Mouse (Mus musculus) liver, embryonic 14.5 days (tissue): Measurements from ENCODE around the gene Srxn1. TPM values are rescaled to one million over a fixed set of nuclear protein-coding genes. Genes with fewer than 3 reads are reported as not detected.

Experiments
- ATAC-seq: fragments of 200-750 bp; cut with Nextera tagmentation; 2 replicates; pipeline ENCODE4 v1.8.0; 2017; ENCODE audit warnings: moderate number of reproducible peaks, mild to moderate bottlenecking, moderate library complexity; ENCODE audit not compliant: insufficient read depth
- DNase-seq, 3 experiments: peaks; one replicate each; pipeline ENCODE4 v3.0.0-alpha.2; 2012 to 2013; ENCODE audit warnings: low read depth in 3 of 3, low spot score in 3 of 3
- H3K27ac ChIP-seq: fragments of 300-500 bp; sonication (generic); 2 replicates; pipeline ENCODE4 v1.5.1; 2014; ENCODE audit warnings: moderate library complexity, mild to moderate bottlenecking, control low read depth, inconsistent platforms
- H3K27me3 ChIP-seq: fragments of 300-500 bp; sonication (generic); 2 replicates; pipeline ENCODE4 v1.6.1; 2014; ENCODE audit warnings: mild to moderate bottlenecking, low read length, moderate library complexity; ENCODE audit not compliant: control insufficient read depth, insufficient read depth
- H3K36me3 ChIP-seq: fragments of 300-500 bp; sonication (generic); replicated peaks from 2 replicates; pipeline ENCODE4 v1.6.1; 2014; ENCODE audit warnings: low read depth; ENCODE audit not compliant: control insufficient read depth, insufficient read depth
- H3K4me1 ChIP-seq, 2 experiments: fragments of 200-500 bp in 1 of 2; fragments of 300-500 bp in 1 of 2; sonication (generic) in 1 of 2; replicated peaks; 2 replicates each; pipeline ENCODE4 v1.6.1; 2012 to 2014; ENCODE audit warnings: antibody characterized with exemption in 1 of 2, inconsistent platforms in 1 of 2, low read length in 1 of 2; ENCODE audit not compliant: control insufficient read depth in 2 of 2, insufficient read depth in 2 of 2
- H3K4me2 ChIP-seq: fragments of 300-500 bp; sonication (generic); 2 replicates; pipeline ENCODE4 v1.6.1; 2014; ENCODE audit warnings: low read depth, mild to moderate bottlenecking, control low read depth, moderate library complexity
- H3K4me3 ChIP-seq, 2 experiments: fragments of 200-500 bp in 1 of 2; fragments of 300-500 bp in 1 of 2; sonication (generic) in 1 of 2; 2 replicates each; pipeline ENCODE4 v1.5.1; 2012 to 2014; ENCODE audit warnings: low read depth in 2 of 2, low read length in 2 of 2, mild to moderate bottlenecking in 2 of 2, control low read depth in 1 of 2, inconsistent platforms in 1 of 2, moderate library complexity in 1 of 2; ENCODE audit not compliant: insufficient read depth in 1 of 2
- H3K9ac ChIP-seq: fragments of 300-500 bp; sonication (generic); replicated peaks from 2 replicates; pipeline ENCODE4 v1.6.1; 2014; ENCODE audit warnings: mild to moderate bottlenecking, control low read depth, moderate library complexity
- H3K9me3 ChIP-seq: fragments of 300-500 bp; sonication (generic); 2 replicates; pipeline ENCODE4 v1.6.1; 2016; ENCODE audit warnings: low read length, mixed read lengths; ENCODE audit not compliant: control insufficient read depth
- CTCF ChIP-seq: IDR thresholded peaks from 2 replicates; pipeline ENCODE4 v1.5.1; 2016; ENCODE audit warnings: antibody characterized with exemption, low read depth, control low read depth
- EP300 ChIP-seq: IDR thresholded peaks from 2 replicates; pipeline ENCODE4 v1.6.1; 2016; ENCODE audit warnings: antibody characterized with exemption, low read depth
- WGBS: fragments of 180-500 bp; shearing (Covaris S2); extraction: QIAGEN DNeasy Blood & Tissue Kit; methylation state at CpG from one replicate; pipeline ENCODE4 v1.1.7; 2014; ENCODE audit not compliant: insufficient replicate concordance; 5-methylcytosine and 5-hydroxymethylcytosine counted together
- polyA plus RNA-seq, 2 experiments: library from polyadenylated mRNA; depleted of rRNA in 1 of 2; stranded (reverse) in 1 of 2; unstranded in 1 of 2; fragments of >200 nt; fragmentation: Nextera tagmentation in 1 of 2; extraction: Ambion mirVana in 1 of 2; gene quantifications; 2 replicates each; pipeline versions ENCODE4 v1.2.1 to v1.2.3; 2012 to 2014

Gene Srxn1
- polyA plus RNA-seq, 2 experiments, result 10.6 to 13.3 TPM

GRCm38 (mm10) chr2:152140941-152141340 is 35.6 kb downstream of the Srxn1 start:
- no peak for TF ChIP-seq CTCF
- TF ChIP-seq EP300, result no peak
- H3K27ac ChIP-seq, result no peak overlapping the region
- no peaks in the 10 kb centered on the region for H3K9me3 ChIP-seq
- no peaks in the 10 kb centered on the region for H3K4me1 ChIP-seq
- no peak for DNase-seq
- no peak overlapping the region for H3K4me2 ChIP-seq
- ATAC-seq, result no peak
- peaks cover 45% of the 10 kb centered on the region for H3K27me3 ChIP-seq
- H3K4me3 ChIP-seq, result no peak overlapping the region
- 55% methylated on average over 11 of the region's 11 CpGs for WGBS
- no peaks in the 10 kb centered on the region for H3K36me3 ChIP-seq
- H3K9ac ChIP-seq, result no peak overlapping the region

GRCm38 (mm10) chr2:152141491-152141890 is 36.2 kb downstream of the Srxn1 start:
- Histone ChIP-seq H3K4me3 (no peak overlapping the region; a peak in 1 of 4 replicates), H3K4me1 (no peaks in the 10 kb centered on the region), H3K36me3 (no peaks in the 10 kb centered on the region), H3K4me2 (no peak overlapping the region), H3K9me3 (no peaks in the 10 kb centered on the region), H3K9ac (no peak overlapping the region), H3K27ac (no peak overlapping the region), H3K27me3 (peaks cover 45% of the 10 kb centered on the region)
- no peak for ATAC-seq
- whole genome bisulfite sequencing, result 56% methylated on average over 1 of the region's 1 CpGs
- DNase-seq, result no peak
- TF ChIP-seq CTCF (no peak), EP300 (no peak)

GRCm38 (mm10) chr2:152142046-152142445 is 36.7 kb downstream of the Srxn1 start:
- H3K4me1 ChIP-seq, result no peaks in the 10 kb centered on the region
- DNase-seq (no peak), ATAC-seq (no peak)
- TF ChIP-seq CTCF, result no peak
- peaks cover 45% of the 10 kb centered on the region for H3K27me3 ChIP-seq
- no peak overlapping the region for H3K9ac ChIP-seq
- H3K27ac ChIP-seq, result no peak overlapping the region
- H3K4me3 ChIP-seq, result peak overlapping the region in 1 of 2 experiments; percentile 29; a peak in 2 of 4 replicates
- H3K9me3 ChIP-seq, result no peaks in the 10 kb centered on the region
- no peaks in the 10 kb centered on the region for H3K36me3 ChIP-seq
- H3K4me2 ChIP-seq, result peak overlapping the region; percentile 38
- WGBS, result 6% methylated on average over 13 of the region's 13 CpGs

GRCm38 (mm10) chr2:152142571-152142970 is 37.3 kb downstream of the Srxn1 start:
- Histone ChIP-seq H3K27ac (no peak overlapping the region), H3K9ac (no peak overlapping the region), H3K4me3 (no peak overlapping the region), H3K9me3 (no peaks in the 10 kb centered on the region), H3K36me3 (no peaks in the 10 kb centered on the region), H3K27me3 (peaks cover 45% of the 10 kb centered on the region), H3K4me1 (no peaks in the 10 kb centered on the region), H3K4me2 (no peak overlapping the region; the same call in 1 of the 2 replicates)
- DNase-seq (no peak), ATAC-seq (no peak)
- no peak for TF ChIP-seq CTCF
- no peak for TF ChIP-seq EP300
- 4% methylated on average over 11 of the region's 11 CpGs for whole genome bisulfite sequencing

- Histone ChIP-seq H3K27ac (no peak within 1 kb of the TSS), H3K36me3 (no peaks in the 10 kb centered on the region), H3K4me3 (peak within 1 kb of the TSS in 1 of 2 experiments; percentile 43; a peak in 2 of 4 replicates), H3K9ac (no peak within 1 kb of the TSS), H3K4me1 (no peaks in the 10 kb centered on the region), H3K27me3 (peaks cover 45% of the 10 kb centered on the region), H3K4me2 (peak within 1 kb of the TSS; percentile 49), H3K9me3 (no peaks in the 10 kb centered on the region)
- DNase-seq (peak in 2 of 3 experiments; percentile 13 to 17), ATAC-seq (peak; percentile 71)
- WGBS, result under 1% methylated on average over 113 of the region's 118 CpGs
- no peak for TF ChIP-seq CTCF
- TF ChIP-seq EP300, result no peak
Measured at GRCm38 (mm10) chr2:152143279-152144157, 38.2 kb downstream of the Srxn1 start, which contains the start of gene Tcf15. Tcf15 (plus strand) TSS chr2:152143561.
